Mouse (Mus musculus): Measurements from ENCODE around the gene Olfr282.
"Not testable (repeated sequence)": the region's sequence is repeated elsewhere in the genome, so short reads cannot be mapped to it uniquely, and the experiment has no call there.

The Olfr282 gene

DNA sequence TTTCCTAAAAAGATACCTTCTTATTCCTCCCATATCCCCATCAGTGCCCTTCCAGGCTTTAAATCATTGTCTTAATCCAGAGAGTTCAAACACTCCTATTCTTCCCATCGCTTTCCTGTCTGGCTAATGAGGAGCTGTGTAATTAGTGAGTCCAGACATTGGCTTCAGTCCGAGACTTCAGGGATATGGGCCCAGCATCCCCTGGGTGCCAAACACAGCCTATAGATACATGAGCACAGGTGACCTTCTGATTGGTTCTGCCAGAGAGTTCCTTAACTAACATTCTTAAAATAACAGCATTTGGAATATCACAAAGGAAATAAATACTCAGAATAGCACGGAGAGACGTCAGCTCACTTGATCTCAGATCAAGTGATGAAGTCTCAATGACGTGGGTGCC lies at the start of gene Olfr282:
TSS of gene Olfr282 (plus strand) at position 301 of the 400 bp plus-strand sequence.
- not testable (repeated sequence) for DNase-seq (ENCODE audit: low spot score in 2 of 2)

DNA sequence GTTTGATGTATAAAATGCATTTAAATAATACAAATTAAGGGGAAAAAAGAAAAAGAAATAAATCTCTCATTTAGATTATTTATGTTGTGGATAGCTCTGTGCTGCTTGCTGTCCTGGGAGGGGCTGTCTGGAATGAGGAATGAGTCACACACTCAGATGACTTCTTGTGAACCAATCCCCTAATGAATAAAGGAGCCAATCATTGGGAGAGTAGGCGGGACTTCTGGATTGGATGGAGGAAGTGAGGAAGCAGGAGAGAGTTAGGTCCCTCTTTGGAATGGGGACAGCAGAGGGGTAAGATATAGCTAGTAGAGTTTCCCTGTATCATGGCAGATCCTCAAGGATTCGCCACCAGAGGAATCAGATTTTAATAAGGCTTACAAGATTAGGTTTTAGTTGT lies 43.4 kb upstream of the Olfr282 start:
- DNase-seq (ENCODE audit: low spot score in 2 of 2): no peak

DNA sequence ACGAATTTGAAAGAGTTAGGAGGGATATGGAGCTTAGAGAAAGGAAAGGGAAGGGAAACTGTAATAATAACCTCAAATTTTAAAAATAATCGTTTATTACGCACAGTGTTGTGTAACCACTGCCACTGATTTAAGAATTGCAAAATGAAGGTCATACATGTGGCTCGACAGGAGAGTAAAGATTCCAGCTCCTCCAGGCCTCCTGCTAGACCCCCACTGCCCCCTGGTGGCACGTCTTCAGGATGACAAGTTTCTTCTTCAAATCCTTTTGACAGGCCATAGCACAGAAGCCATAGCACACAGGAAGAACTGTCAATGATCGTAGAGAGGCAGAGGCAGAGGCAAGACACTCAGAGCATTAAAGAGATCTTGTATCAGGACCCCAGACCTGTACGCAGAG lies 41.2 kb upstream of the Olfr282 start:
- peak; percentile 10 to 72 for DNase-seq (ENCODE audit: low spot score in 2 of 2)

DNA sequence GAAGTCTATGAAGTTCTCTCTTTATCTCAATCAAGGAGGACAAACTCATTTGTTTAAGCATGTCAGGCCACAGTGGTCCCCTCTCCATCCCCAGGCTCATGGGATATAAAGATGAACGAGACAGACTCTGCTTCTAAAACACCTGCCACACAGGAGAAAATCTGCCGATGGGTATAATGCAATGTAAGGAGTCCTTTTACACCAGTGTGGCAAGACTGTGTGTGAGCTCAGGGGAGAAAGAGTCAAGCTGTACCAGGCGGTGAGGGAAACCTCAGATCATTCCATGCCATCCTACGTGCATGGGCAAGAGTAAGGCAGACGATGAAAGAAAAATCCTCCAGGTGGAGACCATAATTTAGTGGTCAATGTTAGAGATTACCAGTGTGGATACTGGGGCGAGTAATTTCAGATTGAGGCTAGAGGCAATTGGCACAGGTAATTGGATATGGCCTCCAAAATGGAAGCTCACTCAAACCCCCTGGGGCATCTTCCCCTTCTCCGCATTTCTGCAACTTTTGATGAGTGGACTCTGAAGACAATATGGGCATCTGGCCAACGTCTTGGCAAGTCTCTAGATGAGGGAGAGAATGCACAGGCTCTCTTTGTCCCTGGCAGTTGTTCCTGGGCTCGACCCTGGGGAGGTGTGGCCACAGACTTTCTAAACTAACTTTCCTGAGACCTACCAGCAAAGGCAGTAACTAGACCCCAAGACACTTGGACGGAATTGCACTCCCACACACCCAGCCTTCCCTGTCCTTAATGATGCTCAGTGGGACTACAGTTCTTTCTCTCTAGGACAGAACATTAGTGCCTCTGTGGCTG lies 39.7 kb upstream of the Olfr282 start:
- DNase-seq (ENCODE audit: low spot score in 2 of 2): no peak

DNA sequence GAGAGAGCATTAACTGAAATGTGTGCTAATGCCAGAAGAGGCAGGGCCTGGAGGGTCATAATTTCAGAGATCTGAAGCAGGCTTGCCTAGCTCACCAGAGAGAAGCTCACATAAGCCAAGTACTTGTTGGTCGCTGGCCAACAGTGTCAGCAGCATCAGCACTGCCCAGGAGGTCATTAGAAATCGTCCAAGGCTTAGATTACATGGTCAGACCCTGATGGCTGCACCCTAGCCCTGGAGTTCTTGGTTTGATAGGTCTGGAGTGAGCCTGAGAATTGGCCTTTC lies 39.2 kb upstream of the Olfr282 start:
- DNase-seq (ENCODE audit: low spot score in 2 of 2): no peak

DNA sequence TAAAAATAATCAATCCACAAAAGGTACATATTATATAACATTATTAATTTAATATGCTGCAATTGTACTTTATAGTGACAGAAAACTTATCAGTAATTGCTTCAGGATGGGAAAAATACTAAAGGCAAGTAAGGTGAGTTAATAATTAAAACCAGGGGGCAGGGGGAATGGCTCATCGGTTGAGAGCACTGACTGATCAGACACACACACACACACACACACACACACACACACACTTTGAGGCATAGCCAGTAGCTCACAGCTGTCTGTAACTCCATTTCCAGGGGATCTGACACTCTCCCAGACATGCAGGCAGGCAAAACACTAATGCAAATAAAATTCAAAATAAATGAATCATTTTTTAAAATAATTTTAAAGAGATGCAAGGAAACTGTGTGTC lies 33.9 kb upstream of the Olfr282 start:
- DNase-seq (ENCODE audit: low spot score in 2 of 2): no peak

DNA sequence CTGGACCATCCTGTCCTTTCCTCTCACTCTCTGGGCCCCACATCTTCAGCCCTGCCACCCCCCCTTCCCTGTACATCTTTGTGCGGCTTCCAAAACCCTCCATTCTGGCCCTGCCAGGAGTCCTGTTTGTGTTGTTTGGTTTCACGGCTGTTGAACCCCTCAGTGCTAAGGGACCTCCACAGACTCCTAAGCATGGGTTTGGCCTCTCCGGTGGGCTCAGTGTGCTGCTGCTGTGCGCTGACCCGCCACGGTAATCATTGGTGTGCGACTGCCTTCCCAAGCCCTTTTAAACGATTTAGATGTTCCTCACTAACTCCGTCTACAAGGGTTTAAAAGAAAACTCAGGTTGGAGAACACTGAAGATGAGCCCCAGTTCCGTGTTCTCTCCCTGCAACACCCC lies 28.7 kb upstream of the Olfr282 start:
- no peak for DNase-seq (ENCODE audit: low spot score in 2 of 2)

DNA sequence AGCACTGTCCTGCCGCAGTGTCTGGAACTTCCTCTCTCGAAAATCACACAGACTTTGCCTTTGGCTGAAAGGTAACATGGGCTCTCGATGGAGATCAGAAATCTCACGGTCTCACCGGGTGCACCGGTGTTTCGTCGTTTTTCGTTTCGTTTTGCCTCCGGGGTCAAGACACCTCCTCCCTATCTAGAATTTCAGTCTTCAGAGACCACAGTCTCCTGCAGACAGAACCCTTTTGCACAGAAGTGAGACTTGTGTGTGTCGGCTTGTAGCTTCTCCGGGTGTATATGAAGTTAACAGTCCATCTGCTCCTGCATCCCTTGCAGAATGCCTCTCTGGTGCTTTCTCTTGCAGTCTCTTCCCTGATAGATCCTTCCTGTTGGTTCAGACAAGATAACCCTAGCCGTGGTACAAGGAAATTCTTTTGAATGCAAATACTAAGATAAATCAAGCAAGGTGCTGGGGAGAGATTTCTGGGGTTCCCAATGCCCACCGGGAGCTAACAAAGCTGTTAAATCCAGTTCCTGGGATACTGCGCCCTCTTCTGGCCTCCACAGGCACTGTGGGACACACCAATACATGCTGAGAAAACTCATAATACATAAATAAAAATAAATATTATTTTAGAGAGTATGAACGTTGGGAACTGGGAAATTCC lies 22.5 kb upstream of the Olfr282 start:
- DNase-seq (ENCODE audit: low spot score in 2 of 2): peak in 1 of 2 experiments; percentile 17

DNA sequence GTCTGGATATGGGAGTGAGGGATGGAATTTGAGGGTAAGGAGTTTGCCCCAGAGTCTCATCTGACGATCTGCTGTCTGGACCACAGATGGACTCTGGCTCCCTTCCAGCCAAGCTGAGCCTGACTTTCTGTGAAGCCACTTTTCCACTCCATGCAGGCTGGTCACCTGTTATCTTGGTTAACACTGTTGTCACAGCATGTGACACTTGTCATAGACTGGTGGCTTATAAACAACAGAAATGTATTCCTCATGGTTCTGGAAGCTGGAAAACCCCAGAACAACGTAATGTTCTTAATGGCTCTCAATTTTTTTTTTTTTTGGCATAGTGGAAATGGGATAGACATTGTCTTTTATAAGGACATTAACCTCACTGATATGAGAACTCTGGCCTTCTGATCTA lies 21.4 kb upstream of the Olfr282 start:
- no peak for DNase-seq (ENCODE audit: low spot score in 2 of 2)

DNA sequence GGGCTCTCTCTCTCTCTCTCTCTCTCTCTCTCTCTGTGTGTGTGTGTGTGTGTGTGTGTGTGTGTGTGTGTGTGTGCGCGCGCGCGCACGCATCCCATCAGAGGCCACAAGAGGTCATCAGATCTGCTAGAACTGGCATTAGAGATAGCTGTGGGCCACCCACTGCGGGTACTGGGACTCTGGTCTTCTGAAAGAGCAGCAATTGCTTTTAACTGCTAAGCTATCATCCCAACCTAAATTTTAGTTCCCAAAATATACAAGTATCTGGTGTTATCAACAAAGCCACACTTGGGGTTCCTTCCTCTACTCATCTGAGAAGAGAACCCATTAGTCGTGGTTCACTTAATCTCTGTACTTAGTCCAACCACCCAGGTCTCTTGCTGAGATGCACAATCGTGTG lies 20.8 kb upstream of the Olfr282 start:
- DNase-seq (ENCODE audit: low spot score in 2 of 2): no peak

DNA sequence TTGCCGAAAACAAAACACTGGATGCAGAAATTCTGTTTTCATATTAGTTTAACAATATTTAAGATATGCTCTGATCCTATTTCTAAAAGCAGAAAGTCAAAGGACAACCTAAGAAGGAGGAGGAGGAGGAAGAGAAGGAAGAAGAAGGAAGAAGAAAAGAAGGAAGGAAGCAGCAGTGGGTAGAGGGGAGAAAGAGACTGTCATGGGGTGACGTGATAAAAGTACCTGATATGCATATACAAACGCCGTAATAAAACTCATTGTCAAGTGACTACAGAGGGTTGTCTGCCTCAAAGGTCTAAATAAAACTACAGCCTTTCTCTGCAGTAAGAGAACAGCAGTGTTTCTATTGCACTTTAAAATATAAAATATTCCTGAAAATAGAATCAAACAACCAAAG lies 15.0 kb upstream of the Olfr282 start:
- no peak for DNase-seq (ENCODE audit: low spot score in 2 of 2)

DNA sequence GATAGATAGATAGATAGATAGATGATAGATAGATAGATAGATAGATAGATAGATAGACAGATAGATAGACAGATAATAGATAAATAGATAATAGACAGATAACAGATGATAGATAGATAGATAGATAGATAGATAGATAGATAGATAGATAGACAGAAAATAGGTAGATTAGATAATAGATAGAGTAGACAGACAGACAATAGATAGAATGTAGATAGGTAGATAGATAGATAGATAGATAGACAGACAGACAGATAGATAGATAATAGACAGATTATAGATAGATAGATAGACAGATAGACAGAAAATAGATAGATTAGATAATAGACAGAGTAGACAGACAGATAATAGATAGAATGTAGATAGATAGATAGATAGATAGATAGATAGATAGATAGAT lies 14.2 kb upstream of the Olfr282 start:
- DNase-seq (ENCODE audit: low spot score in 2 of 2): not testable (repeated sequence)

DNA sequence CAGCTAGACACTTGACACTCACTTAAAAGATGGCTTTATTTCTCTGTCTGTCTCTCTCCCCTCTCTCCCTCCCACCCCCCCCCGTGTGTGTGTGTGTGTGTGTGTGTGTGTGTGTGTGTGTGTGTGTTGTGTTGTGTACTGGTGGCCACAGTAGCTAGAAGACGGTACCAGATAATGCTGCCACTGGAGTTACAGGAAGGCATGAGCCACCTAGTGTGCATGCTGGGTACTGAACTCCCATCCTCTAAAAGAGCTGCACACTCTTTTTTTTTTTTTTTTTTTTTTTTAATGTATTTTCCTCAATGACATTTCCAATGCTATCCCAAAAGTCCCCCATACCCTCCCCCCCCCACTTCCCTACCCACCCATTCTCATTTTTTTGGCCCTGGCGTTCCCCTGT lies 13.7 kb upstream of the Olfr282 start:
- not testable (repeated sequence) for DNase-seq (ENCODE audit: low spot score in 2 of 2)

DNA sequence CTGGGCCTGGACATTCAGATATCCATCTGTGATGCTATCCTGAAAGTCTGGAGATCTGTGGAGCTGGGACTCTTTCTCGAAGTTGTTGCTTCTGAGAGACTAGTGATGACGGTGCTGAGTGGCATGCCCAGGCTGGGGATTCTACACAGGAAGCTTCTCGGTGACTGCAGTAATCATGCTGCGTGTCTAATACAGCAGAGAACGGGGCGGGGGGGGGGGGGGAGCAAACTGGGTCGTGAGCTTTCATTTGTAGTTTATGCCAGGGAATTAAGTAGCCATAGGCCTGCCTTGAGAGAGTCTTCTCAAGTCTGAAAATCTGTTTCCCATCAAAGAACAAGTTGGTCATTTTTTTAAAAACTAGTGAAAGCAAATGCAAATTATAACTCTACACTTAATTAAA lies 12.9 kb upstream of the Olfr282 start:
- no peak for DNase-seq (ENCODE audit: low spot score in 2 of 2)

DNA sequence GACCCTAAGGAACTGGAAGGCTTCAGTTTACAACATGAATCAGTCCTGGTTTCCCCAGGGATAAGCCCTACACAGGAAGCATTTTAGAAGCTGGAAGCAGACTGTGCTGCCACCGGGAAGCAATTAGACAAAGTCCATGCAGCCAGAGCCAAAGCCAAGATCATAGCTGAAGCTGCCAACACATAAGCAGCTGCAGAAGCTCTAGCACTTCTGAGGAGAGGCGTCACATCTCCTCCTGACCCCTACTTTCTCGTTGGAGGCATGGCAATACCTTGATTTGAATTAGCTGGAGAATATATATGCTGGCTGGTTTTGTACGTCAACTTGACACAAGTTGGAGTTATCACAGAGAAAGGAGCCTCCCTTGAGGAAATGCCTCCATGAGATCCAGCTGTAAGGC lies 10.1 kb upstream of the Olfr282 start:
- no peak for DNase-seq (ENCODE audit: low spot score in 2 of 2)

DNA sequence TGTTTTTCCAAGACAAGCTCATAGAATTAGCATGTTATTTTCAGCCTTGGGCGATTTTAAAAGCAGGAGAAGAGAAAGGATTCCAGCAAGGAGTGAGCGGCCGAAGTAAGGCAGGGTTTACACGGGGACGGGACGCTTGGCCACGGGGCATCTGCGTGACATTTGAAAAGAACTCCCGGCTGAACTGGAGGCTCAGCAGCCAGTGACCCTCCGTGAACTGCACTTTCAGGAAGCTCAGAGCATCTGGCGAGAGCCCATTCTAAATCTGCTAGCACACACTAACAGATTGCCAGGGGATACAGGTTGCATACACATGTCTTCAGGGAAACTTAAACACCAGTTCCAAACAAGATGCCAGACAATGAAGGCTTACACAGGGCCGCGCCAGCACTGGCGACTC lies 6.7 kb upstream of the Olfr282 start:
- DNase-seq (ENCODE audit: low spot score in 2 of 2): no peak

DNA sequence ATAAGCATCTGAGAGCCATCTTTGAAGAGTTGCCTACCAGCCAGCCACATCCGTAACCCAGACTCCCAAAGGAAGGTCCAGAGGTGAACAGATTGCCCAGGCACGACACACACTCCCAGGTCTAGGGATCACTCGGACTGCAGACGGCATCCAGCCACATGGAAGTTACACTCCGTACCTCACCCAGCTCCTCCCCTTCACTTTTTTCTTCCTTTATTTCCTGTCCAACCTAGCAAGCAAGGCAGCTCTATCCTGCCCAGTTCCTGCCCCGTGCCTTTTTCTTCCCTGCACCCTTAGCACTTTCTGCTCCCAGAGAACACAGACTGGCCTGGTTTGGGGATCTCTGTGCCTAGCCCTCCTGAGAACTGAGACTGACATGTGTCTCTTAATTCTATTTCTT lies 6.3 kb upstream of the Olfr282 start:
- no peak for DNase-seq (ENCODE audit: low spot score in 2 of 2)

DNA sequence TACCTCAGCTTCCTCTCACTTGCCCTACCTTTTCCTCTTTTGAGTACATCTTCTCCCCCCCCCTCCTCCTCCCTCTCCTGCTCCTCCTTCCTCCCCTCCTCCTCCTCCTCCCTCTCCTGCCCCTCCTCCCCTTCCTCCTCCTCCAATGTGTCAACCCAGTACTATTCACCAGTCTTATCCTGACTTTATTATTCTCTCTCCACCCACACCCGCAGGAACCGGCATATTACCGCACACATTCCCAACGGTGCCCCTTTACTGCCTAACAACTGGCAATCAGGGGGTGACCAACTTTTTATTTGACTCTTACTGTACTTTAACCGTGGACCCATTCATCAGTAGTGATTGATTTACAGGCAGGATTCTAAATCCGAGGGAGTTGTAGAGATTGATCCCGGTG lies 5.8 kb upstream of the Olfr282 start:
- no peak for DNase-seq (ENCODE audit: low spot score in 2 of 2)

DNA sequence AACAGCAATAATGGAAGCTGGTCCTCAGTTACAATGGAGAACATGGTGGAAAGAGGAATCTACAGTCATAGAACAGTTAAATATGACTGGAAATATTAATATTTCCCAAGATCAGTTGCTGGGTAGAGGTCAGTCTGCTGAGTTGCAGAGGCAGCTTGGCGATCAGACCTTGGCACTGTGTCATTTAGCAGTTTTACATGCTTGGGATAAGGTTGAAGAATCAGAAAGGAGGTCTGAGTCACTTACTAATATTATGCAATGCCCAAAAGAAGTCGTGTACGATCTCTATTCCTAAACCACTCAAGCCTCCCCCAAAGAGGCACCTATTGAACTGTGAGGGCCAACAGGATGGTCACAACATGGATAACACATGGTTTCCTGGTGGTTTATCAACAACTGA lies 13.5 kb downstream of the Olfr282 start:
- no peak for DNase-seq (ENCODE audit: low spot score in 2 of 2)

DNA sequence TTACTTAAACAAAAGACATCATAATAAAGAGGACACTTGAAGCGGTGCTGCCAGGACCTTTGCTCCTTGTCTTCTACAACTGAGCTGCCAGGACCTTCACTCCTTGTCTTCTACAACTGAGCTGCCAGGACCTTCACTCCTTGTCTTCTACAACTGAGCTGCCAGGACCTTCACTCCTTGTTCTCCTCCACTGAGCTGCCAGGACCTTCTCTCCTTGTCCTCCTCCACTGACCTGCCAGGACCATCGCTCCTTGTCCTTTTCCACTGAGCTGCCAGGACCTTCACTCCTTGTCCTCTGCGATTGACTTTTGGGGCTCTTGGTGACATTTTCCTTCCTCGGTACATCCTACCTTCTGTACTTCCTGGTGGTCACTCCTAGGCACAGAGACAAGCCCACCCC lies 17.5 kb downstream of the Olfr282 start:
- DNase-seq (ENCODE audit: low spot score in 2 of 2): no peak

DNA sequence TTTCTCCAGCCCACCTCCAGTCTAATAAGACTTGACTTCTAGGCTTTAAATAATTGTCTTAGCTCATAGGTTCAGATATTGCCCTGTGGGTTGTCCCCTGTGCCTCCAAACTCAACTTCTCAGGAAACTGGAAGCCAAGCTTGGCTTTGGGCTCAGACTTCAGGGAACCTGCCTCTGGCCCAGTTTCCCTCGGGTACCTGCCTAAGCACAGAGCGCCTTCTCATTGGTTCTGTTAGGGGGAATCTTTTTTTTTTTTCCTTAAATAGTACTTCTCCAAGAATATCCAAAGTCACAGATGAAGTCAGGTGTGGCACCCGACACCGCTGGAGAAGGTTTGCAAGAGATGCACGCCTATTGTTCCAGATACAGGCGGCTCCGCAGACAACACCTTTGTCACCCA lies 21.3 kb downstream of the Olfr282 start, which contains the start of gene Olfr281:
TSS of gene Olfr281 (plus strand) at position 301 of the 400 bp plus-strand sequence.
- no peak for DNase-seq (ENCODE audit: low spot score in 2 of 2)

DNA sequence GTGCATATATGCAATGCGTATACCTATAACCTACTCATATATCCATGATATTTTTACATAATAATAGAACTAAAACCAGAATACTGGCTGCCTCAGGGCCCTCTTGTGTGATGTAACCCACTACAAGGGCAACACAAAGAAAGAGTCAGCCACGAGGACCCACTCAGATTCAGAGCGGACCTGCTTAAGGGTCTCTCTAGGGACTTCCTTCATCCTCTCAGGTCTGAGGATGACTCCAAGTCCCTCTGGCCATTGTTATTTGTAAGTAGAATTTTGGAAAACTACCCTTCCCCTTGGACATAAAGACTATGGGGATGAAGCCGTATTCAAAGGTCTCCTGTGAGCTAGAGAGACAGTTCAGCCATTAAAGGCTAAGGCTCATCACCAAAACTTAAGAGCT lies 38.6 kb downstream of the Olfr282 start, which contains the start of gene OR5BS1P:
TSS of gene OR5BS1P (plus strand) at position 301 of the 400 bp plus-strand sequence.
- no peak for DNase-seq (ENCODE audit: low spot score in 2 of 2)

DNA sequence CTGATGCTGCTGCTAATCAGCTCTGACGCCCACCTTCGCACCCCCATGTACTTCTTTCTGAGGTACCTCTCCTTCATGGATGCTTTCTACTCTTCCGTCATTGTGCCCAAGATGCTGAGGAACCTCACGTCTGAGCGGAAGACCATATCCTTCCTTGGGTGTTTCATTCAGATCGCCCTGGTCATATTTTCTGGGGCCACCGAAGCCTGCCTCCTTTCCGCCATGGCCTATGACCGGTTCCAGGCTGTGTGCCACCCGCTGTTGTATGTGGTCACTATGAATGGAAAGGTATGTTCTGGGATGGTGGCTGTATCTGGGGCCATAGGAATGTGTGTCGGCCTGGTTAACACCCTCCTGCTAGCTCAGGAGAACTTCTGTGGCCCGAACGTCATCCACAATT lies 40.5 kb downstream of the Olfr282 start:
- no peak for DNase-seq (ENCODE audit: low spot score in 2 of 2)

DNA sequence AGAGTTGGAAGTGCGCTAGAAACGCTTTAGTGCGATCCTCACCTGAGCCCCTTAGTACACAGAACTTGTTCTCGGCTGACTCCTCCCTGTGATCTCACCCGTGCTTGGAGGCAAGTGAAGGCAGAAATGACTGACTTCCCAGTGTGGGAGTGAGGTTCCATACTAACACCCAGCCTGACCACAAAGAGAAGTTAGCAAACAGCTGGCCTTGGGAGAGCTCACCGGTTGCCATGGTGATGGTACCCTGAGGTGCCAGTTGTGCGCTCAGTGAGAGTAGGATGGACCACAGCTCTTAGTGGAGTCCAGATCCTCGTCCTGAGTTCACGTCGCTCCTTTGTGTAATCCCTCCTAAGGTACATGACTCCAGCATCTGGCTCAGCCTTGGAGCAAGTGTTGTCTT lies 43.9 kb downstream of the Olfr282 start:
- DNase-seq (ENCODE audit: low spot score in 2 of 2): no peak
